Mouse (Mus musculus) c-Kit-negative CD71-positive TER-119-positive erythroid progenitor cells, embryonic 14.5 days (primary cell): ENCODE measurements around the gene Npc1l1.

Source experiments
- DNase-seq: peaks from one replicate; pipeline ENCODE4 v3.0.0-alpha.2; 2013; ENCODE audit warnings: low read depth, low spot score

Gene Npc1l1

DNA sequence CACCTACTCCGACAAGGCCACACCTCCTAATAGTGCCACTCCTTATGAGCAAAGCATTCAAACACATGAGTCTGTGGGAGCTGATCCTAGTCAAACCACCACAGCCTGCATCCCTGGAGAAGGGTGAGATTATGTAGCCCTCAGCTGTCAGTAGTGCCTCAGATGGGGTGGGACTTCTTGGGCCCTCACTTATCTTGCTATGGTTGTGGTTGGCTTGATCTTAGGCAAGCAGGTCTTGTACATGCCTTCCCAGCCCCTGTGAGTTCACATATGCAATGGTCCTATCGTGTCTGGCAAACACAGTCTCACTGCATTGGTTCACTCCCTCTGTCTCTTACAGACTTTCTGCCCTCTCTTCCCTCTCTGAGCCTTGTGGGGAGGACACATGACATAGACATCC is 22.9 kb downstream of the Npc1l1 start:
- no peak for DNase-seq

- DNase-seq: no peak
These were observed 29.4 kb downstream of the Npc1l1 start for GRCm38 (mm10) chr11:6200570-6200969.

DNA sequence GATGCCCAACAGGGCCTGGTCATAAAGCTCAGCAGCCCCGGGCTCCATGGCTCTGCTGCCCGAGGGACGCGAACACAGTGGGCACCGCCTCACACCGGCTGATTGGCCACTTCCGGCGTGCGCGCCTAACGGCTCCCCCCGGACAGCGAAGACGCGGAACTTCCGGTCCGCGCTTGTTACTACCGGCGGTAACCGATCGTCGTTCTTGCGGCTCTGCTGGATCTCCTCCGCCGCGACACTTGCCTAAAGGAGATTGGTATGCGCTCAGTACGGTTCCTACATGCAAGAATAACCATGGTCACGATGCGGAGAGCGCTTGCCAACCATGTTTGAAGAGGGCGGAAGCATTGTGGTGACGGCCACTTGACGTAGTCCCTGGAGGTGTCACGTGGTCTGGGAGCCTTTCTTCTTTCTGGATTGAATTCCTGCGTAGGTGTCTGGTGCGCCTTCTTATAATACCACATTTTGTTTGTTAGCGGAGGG is 29.8 kb downstream of the Npc1l1 start, which contains the start of gene Nudcd3:
Nudcd3 (minus strand) TSS at position 329 of the 483 bp plus-strand sequence.
- peak; percentile 73 for DNase-seq

- DNase-seq: peak; percentile 36
These were observed 30.4 kb downstream of the Npc1l1 start, which contains the start of gene A730071L15Rik for GRCm38 (mm10) chr11:6199410-6200086. Gene A730071L15Rik, plus strand, starts transcription at chr11:6200029.

DNA sequence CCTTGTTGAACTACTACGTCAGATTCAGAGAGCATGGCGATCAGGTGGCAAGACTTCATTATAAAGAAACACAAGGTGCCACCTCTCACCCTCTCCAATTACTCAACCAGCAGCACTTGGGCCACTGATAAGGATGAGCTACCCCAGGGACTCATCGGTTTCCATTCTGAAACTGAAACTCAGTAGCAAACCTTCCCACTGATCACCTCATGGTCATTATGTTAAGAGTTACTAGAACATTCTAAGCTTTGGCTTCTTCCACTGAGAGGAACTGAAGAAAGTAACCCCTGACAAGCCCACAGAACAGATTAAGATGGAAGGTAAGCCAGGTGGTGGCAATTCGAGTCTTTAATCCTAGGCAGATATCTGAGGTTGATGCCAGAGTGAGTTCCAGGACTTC is 31.5 kb downstream of the Npc1l1 start:
- DNase-seq: no peak

- DNase-seq: no peak
These were observed 33.2 kb downstream of the Npc1l1 start for GRCm38 (mm10) chr11:6196780-6197179.

DNA sequence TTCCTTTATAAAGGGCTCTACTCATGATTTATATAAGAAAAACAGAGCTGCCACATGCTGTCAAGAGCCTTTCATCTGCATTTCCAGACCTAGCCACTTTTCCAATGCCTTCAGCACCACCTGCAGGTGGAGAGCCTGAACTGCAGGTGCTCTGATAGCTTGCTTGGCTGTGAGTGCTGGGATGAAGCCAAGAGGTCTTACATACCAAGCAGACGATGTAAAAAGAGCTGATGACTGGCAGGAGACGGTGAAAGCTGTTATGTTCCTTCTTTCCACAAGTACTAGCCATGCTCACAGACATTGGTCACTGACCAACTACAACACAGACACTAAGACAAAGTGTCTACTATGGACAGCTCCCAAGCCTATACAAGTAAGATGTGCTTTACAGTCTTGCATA is 42.1 kb downstream of the Npc1l1 start:
- DNase-seq: peak; percentile 44

GRCm38 (mm10) chr11:6187399-6187798 is 42.5 kb downstream of the Npc1l1 start:
- DNase-seq: no peak

- DNase-seq: no peak
These were observed 45.6 kb downstream of the Npc1l1 start for GRCm38 (mm10) chr11:6184202-6184935.

- no peak for DNase-seq
These were observed 46.7 kb downstream of the Npc1l1 start for GRCm38 (mm10) chr11:6183246-6183645.

DNA sequence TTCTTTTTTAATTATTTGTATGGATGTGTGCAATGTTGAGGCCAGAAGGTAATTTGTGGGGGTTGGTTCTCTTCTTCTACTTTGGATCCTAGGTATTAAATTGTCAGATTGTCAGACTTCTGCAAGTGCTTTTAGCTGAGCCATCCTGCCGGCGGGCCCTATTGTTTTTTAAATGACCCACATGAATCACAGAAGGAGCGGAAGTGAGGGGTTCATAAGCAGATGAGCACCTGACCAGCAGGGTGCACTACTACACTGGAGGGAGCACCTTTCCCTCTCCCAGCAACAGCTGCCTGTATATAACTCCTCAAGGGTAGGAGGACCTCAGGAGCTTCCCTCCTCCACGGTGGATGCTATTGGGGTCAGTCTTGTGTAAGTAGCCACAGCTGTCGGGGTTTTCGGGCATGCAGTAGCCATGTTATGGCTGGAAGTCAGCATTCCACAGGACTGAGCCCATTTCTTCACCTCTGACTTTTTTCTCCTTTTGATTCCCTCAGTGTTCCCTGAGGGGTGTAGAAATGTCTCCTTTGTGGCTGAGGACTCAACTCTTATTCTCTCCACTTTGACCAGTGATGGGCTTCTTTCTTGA is 49.0 kb downstream of the Npc1l1 start:
- no peak for DNase-seq

DNA sequence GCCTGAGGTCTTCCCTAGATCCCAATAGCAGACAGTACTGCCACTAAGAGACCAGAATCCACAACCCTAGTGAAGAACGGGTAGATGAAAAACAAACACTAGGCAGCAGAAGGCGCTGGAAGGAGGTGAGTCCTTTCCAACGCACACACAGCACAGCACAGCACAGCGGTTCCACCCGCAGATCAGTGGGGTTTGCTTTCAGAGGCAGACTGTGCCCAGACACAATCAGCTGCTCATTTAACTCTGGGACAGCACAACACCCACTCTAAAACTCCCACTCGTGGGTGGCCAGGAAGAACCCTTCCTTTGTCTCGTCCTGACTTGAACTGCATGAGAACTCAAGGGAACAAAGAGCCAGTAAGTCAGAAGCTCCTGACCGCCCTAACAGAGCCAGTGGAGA is 50.7 kb downstream of the Npc1l1 start:
- no peak for DNase-seq

DNA sequence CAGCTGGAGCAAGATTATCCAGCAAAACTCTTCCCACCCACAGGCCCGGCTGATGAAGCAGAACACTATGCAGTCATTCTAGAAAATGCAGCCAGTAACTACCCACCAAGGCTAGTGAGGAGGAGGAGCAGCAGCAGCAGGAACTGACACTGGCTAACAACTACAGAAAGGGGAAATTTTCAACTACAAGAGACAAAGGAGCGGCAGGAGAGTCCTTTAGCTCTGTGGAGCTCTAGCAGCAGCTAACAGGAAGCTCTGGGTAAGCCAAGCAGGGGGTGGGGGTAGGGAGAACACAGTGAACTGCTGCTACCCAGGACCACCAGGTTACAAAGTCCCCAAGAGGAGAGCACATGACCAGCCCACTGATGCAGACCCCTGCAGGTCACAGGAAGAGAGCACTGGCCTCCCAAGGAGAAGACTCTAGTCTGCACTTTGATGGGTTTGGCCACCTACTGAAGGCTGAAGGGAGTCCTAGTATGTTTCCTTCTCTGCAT is 51.2 kb downstream of the Npc1l1 start:
- no peak for DNase-seq

GRCm38 (mm10) chr11:6177781-6178420 is 52.0 kb downstream of the Npc1l1 start:
- no peak for DNase-seq

GRCm38 (mm10) chr11:6175506-6175905 is 54.4 kb downstream of the Npc1l1 start:
- DNase-seq: no peak

DNA sequence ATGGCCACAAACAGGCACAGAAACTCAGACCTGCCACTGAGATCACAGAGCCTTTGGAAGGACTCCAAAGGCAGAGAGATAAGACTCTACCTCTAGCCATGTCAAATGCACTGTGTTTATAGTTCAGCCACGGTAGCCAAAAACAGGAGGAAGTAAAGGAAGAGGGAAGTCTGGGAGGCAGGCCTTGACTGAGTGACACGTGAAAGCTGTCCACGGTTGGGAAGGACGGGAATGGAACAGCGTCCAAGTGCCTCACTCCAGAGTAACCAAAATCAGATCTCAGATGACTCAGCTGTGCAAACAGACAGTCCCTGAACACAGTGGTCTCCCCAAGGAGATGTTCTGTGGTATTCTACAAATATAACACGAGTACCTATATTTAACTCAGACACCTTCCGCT is 55.2 kb downstream of the Npc1l1 start:
- no peak for DNase-seq

DNA sequence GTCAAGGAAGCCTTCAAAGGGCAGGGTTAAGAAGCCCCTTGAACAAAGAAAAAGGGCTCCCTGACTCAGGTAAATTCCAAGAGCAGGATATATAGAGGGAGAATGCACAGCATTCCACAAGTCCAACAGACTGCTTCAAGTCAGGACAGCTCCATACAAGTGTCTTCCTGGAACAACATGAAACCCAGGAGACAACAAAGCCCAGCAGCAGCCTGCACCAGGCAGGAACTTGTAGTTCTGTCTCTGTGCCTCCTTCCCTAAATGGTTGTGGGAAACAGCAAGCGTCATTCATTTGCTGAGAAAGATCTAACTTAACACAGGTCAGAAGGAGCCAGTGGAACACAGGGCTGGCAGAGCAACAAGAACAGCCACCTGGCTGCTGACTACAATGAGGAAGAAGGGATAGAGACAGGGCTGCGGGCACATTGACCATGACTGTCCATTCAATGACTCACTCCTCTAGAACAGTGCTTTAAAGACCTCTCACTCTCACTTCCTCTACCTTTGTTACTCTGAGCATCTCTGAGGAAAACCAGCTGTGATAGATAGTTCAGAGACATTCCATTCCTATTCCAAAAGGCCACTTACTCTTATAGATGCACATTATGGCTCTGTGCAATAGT is 60.8 kb downstream of the Npc1l1 start:
- no peak for DNase-seq

- no peak for DNase-seq
These were observed 63.6 kb downstream of the Npc1l1 start for GRCm38 (mm10) chr11:6166351-6166750.

- no peak for DNase-seq
These were observed 64.4 kb downstream of the Npc1l1 start for GRCm38 (mm10) chr11:6165391-6166081.

- no peak for DNase-seq
These were observed 65.2 kb downstream of the Npc1l1 start for GRCm38 (mm10) chr11:6164781-6165180.

- no peak for DNase-seq
These were observed 66.2 kb downstream of the Npc1l1 start for GRCm38 (mm10) chr11:6163706-6164105.
